Mouse (Mus musculus) gastrocnemius, adult 8-10 months (tissue): Measurements from ENCODE around the gene Gm20388. TPM values are rescaled to one million over a fixed set of nuclear protein-coding genes. Genes with fewer than 3 reads are reported as not detected.

ENCODE experiments used
- DNase-seq, 2 experiments: peaks; one replicate each; pipeline ENCODE4 v3.0.0; 2022; ENCODE audit warnings: low spot score in 2 of 2
- total RNA-seq, 4 experiments: library from RNA; stranded (reverse); gene quantifications; 2 replicates each; pipeline ENCODE4 v1.2.4; 2022

Gm20388 gene
- total RNA-seq, 4 experiments from 2014 or later: 4.4 to 20.0 (median 7.9) TPM; not detected in 1

DNA sequence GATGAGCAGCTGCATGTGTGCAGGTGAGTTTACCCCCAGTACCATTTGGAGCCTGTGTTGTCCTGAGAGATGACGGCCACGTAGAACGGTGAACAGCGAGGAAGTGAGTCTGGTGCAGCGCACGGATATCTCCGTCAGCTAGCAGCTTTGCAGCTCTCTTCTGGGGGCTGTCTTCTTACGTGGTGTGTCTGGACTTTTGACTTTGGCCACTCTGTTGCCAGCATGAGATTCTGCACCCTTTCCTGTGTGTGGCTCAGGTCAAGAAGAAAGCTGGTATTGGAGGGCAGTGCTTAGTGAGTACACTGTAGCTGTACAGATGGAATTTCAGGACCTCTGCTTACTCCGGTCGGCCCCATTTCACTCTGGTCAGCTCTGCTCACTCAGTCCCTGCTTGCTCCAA is 47.4 kb downstream of the Gm20388 start:
- no peak for DNase-seq

DNA sequence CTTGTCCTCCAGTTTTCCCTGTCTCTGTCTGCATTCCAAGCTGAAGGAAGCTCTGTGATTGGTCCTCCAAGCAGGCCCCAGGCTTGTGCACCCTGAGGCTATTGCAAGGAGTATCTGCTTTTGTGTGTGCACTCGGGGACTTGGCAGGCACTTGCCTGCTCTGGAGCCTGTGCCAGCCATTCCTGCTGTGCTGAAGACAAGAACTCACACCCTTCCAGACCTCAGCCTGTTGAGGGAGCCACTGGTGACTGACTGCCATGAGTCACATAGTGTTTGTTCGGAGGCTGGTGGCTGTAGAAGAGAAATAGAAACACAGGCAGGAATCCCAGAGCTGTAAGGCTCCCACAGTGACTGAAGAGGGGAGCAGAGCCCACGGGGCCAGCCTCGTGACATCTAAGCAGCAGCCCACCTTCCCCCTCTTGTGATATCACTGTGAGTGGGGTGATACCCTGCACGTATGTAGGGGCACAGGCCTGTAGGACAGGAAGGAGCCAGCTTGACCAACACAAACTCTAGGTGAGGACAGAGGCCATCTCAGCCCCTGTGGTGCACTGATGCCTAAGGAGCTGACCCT is 50.0 kb downstream of the Gm20388 start:
- DNase-seq: peak; percentile 27 to 44

DNA sequence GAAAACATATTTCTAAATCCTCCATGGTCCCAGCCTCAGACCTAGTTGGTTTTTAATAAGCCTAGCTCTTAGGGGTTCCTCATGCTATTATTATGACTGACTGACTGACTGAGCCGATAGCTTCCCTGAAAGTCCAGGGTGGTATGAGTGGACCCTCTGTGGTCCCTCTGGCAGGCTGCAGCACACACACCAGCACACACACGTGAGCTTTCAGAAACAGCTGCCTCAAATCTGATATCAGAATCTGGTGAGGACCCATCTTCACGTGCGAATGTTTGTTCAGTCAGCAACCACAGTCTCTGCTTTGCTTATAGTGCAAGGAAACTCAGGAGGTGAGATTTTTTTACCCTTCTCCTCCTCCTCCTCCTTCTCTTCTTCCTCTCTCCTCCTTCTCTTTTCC is 54.2 kb downstream of the Gm20388 start:
- DNase-seq: no peak

DNA sequence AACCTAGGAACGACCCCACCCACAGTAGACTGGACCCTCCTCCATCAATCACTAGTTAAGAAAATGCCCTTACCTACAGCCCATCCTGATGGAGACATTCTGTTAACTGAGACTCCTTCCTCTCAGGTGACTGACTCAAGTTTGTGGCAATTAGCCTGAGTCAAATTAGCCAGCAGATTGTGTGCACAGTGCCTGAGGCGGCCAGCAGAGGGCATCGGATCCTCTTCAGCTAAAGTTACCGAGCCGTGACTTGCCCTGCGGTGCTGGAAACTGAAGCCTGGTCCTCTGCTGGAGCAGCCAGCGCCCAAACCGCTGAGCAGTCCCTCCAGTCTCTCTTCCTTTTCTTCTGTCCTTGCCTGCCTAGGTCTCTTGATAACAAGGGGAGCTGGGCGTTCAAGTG is 56.8 kb downstream of the Gm20388 start:
- no peak for DNase-seq

DNA sequence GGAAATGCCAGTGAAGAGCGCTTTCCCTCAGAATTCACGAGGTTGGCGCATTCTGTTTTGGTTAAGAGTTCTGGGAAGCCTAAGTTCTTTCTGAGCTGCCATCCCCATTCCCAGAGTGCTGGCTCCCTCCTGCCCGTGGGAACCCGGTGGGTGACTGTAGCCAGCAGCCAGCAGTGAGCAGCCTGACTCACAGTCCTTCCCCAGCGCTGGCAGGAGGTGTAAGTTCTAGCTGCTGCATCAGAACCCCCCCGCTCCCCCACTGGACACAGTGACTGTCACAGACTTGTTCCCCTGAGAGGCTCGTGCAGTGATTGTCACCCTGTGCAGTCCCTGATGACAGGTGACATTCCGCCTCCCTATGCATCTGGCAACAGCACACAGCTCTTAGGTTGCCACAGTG is 59.5 kb downstream of the Gm20388 start:
- no peak for DNase-seq

DNA sequence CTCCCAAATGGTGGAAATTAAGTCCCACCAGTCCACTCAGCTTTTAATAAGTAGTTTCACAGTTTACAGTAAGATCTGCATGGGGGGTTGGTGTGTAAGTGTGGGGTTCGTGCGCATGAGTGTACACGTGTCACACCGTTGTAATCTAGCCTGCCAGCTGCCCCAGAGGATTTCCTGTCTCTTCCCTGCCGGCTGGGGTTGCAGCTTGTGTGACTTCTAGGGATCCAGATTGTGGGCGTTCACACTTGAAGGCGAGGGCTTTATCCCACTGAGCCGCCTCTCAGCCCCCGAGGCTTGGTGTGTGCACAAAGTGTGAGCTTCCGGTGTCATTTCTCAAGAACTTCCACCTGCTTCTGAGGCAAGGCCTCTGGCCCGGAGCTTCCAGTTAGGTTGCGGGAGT is 61.9 kb downstream of the Gm20388 start:
- no peak for DNase-seq

DNA sequence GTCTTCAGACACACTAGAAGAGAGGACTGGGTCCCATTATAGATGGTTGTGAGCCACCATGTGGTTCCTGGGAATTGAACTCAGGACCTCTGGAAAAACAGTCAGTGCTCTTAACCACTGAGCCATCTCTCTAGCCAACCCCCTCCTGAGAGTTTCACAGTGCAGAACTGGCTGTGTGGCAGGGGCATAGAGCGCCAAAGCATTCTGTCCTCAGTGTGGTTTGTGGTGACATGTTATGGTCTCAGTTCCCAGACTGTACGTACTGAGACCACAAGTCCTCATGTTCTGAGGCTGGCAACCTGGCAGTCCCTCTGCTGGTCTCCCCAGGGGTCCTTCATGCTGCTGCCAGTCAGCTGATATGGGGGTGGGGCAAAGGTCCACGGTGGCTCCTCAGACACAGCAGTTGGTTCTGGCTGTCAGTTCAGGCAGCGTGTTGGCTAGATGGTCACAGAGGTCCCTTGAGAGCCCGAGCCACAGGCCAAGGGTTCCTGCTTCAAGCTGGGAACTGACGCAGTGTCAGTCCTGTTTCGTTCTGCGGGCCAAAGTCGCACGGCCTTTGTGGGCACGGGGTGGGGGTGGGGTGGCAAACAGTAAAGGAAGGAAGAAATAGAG is 68.2 kb downstream of the Gm20388 start:
- no peak for DNase-seq

DNA sequence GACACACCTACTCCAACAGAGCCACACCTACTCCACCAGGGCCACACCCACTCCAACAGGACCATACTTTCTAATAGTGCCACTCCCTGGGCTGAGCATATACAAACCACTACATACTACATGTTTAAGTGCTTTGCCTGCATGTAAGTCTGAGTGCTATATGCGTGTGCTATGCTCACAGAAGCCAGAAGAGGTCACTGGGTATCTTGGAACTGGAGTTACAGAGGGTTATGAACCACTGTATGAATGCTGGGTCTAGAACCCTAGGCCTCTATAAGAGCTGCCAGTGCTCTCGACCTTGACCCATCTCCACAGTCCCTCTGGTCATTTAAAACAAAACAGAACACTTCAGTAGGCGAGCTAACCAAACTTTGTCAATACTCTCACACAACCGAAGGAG is 70.6 kb downstream of the Gm20388 start:
- no peak for DNase-seq

DNA sequence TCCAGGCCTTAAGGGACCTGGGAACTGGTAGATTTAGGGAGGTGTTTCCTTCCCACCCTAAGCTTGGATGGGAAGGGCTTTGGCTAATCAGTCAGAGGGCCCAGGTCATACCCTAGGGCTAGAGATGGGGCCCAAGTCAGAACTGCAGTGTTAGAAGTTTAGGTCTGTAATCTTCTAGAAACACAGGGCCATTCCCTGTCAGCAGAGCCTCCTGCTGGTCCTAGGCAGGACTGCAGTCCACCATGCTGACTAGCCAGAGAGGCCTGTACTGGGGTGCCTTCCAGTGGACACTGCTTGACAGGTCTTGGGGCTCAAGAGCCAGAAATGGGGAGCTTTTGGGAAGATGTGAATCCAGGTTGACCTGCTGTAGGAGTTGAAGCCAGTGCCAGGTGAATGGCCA is 73.4 kb downstream of the Gm20388 start:
- no peak for DNase-seq

DNA sequence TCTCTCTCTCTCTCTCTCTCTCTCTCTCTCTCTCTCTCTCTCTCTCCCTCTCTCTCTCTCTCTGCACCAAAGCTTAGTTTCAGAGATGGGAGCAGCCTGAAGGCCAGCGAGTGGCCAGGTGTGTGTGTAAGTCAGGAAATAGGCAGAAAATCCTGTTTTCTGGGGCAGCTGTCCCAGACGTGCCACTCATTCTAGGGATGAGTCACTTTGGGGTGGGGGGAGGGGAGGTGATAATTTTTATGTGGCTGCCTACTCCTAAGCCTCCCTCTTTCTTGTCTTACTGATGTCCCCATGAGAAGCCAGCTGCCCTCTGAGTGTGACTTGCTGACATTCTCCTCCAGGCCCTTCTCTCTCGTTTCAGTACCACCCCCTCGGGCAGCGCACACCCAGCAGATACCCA is 75.5 kb downstream of the Gm20388 start:
- no peak for DNase-seq

DNA sequence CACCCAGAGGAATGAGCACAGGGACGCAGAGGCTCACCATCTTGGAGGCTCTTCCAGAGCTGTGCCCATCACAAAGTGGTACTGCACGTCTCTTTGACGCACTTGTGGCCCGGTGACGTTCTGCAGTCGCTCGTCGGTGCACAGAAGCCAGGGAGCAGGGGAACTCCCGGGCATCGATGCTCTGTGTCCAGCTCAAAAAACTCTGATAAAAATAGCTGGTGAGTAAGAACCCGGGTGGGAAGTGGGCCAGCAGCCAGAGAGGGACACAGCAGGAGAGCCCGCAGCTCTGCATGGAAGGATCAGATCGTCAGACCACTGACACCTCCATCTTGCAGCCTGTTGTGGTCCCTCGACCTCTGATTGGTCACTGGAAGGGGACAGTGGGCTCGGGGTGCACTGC is 77.4 kb downstream of the Gm20388 start:
- DNase-seq: peak in 1 of 2 experiments; percentile 53

DNA sequence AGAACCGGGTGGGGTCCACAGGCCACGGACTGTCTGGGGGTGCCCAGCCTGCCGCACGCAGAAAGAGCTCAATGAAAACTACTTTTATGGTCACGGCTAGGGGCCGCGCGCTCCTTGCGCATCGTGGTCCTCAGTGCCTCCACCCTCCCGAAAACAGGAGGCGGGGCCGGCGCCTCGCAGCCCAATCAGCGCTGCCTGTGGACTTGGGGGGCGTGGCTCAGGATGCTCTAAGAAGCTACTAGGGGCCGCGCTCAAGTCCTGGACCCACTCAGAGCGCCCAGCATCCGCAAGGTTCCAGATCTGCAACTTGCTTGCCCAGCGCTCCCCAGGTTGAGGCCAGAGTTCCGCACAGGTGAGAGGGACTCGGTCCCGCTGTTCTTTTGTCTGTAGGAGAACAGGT is 81.6 kb downstream of the Gm20388 start, which contains the start of gene Crispld2:
Gene Crispld2, plus strand, starts transcription at position 190 of the 400 bp plus-strand sequence.
- DNase-seq: peak; percentile 68 to 82

DNA sequence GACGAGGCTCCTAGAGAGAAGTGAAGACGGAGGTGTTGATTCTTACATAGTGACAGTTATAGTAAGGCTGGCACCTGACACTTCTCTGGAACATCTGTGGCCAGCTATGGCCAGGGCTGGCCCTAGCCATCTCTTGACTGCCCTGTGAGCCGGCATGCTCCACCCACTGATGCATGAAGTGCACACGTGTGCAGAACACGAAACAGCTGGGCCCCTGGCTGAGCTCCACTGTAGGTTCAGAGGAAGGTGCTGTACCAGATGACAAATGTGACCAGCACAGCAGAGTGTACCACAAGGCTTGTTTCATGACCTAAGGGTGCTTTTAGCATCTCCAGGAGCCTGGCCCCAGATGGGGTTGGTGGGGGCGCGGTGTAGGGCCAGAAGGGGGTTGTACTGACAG is 83.5 kb downstream of the Gm20388 start:
- no peak for DNase-seq

DNA sequence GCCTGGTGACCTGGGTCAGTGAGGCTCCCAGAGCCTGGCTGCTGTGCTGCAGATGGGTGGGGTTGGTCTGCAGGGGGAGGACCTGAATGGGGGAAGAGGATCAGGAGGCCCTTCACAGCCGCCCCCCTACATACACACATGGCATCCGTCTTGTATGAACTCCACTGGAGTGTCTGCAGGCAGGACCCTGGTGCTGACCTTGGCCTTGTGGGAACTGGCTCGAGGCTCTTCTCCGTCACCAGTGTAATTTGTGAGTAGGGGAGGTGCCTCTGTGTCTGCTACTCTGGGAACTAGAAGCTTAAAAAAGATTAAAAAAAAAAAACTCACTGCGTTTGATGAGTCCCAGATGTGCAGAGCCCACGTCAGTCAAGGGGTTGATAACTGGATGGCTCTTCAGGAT is 83.9 kb downstream of the Gm20388 start:
- DNase-seq: no peak

DNA sequence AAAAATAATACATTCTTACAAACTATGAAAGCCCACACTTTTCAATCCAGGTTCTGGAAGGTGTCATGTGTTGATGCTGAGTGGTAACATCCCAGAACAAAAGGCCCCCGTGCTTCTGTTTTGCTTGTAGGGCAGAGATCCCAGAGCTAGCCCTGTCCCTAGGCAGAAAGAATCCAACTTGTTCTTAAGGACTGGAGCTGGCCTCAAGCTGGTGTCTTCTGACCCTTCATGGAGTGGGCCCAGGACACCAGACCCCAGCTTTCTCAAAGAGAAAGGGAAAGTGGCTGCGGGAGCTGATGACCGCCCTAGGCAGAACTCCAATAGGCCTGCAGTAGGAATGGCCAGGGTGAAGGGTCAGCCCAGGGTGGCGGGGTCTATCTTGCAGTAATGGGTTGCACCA is 86.6 kb downstream of the Gm20388 start:
- no peak for DNase-seq

DNA sequence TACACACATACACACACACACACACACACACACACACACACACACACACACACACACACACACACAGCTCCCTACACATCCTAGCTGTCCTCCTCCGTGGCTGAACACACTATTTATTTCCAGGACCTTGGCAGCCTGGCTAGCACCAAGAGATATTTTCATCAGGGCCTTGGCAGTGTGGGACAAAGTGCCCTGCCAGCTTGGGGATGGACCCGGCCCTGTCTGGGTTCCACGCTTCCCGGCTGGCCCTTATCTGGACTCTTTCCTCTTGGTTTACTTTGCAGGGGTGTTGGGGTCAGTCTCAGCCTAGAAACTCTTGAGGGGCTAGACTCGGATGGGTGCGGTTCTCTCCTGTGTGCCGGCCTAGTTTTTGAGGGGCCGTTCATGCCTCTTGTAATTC is 89.8 kb downstream of the Gm20388 start:
- peak; percentile 47 to 53 for DNase-seq

DNA sequence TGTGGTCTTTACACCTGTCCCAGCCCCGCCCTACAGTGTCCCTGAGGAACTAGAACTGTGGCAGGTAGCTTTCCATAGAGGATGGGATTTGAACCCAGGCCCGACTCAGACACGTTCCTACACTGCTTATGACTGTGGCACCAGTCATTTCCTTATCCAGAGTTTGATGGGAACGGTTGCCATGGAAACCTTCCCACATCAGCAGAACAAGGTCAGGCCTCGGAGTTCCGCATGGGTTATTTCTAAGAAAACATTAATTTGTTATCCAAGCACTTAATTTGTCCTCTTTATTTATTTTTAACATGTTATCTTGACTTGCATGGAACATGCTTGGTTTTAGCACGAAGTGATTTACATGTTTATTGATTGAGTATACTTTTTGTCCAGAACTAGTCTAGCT is 91.1 kb downstream of the Gm20388 start:
- DNase-seq: no peak

DNA sequence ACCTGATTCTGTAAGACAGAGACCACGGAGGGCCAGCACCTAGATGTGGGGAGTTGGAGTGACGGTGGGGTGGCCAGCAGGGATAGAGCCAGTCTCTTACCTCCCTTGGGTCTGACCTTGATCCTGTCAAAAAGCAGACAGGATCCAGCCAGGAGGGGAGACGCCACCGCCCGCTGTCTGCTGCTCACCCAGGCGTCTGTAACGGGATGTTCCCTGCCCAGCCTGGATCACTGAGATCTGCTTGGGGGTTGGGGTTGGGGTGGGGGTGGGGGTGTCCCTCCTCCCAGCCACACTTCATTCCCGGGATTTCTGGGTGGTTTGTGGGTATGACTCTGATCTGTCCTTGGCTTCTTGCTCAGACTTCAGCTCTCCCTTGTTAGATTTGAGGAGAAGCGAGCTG is 91.7 kb downstream of the Gm20388 start:
- no peak for DNase-seq

DNA sequence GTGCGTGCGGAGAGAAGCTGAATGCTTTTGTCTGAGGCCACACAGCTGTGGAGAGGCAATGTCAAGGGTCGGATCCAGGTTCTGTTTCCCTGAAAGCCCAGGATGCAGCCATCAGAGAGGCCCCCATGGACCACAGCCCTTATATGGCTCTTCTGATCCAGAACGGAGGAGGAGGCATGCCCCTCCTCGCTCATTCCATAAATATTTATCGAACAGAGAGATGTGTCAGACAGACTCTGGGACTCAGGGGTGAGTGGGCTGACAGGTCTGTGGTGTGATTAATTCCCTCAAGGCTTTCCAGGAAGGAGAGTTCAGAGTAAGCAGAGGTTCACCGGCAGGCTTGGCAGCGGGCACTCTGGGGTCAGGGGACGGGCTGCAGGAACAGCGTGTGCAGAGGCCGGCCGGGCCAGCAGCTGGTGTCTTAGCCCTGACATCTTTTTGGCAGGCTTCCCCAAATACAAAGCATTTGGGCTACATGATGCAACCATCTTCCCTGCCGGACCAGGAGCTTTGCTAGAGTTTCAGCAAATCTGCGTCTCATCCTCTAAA is 93.6 kb downstream of the Gm20388 start:
- peak; percentile 70 to 78 for DNase-seq

DNA sequence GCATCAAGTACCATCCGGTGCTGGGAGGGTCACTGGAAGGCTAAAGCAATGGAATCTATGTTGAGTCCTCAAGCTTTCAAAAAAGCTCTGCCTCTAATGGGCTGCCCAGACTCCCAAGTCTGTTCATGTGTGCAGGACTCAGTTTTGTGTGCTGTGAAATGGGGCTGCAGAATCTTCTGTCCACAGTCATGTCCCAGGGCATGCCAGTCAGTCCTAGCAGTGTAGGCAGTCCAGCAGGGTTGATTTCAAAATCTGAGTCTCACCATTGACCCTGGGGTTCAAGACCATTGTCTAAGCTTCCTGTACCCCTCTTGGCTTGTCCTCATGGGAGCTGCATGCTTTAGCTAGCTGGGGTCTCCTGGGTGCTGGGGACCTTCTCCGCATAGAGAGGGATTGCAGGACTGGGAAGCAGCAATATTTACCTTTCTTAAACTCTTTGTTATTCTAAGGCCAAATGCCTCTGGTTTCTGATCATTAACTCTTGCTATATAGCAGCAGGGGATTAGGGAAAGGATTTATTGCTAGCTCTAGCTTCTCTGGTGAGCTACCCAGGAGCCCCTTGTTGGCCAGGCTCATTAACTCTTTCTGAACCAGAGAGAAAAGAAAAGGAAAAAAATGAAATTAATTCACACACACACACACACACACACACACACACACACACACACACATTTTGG is 94.2 kb downstream of the Gm20388 start:
- DNase-seq: no peak

DNA sequence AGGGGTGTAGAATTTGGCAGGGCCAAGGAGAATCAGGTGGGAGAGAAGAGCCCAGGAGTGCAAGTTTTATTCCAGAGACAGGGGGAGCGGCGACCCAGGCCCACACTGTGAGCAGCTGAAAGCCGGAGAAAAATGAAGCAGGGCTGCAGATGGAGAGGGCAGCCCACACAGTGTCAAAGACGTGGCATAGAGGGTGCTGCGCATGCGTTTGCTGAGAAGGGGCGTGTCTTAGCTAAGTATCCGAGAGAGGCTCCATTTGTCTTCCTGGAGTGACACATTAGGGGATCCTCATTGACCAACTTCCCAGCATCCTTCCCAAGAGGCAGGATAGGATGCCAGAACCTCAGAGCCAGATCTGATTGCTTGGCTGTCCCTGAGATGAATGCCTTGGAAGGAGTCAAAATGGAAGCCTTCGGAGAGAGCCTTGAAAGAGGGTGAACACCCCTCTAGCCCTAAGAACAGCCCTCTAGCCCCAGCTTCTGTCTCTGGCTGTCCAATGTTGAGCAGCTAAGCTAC is 96.1 kb downstream of the Gm20388 start:
- DNase-seq: no peak

DNA sequence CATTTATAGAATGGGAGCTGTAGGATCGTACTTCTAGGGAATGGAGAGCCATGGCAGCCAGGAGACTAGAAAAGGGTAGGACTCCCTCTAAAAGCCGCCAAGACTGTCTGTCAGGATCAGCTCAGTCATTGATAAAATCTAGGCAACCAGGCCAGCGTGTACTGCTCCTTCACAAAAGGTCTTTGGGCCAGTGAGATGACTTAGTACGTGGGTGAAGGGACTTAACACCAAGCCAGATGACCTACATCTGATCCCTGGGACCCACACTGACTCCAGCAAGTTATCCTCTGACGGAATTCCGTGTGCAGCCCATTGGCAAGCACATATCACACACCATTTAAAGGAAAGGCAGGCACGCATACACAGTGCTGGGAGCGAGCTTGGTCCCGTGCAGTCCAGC is 96.5 kb downstream of the Gm20388 start:
- no peak for DNase-seq

DNA sequence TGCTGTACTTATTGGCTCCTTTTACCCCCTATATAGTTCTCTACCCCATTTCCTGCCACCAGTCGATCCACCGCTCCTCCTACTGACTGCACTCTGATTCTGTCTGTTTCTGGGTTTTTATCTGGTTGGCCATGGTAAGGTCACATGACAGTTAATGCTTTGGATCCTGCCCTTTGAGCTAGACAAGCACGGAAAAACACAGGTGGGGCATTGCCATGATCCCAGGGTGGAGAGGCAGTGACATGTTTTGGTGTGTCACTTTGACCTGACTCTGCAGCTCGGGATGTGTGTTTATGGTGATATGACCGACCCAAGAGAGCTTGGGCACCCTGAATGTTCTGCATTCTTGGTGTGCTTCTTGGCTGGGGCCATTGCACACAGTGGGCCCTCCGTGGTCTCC is 98.6 kb downstream of the Gm20388 start:
- DNase-seq: no peak
